Mouse (Mus musculus) hindbrain, embryonic 16.5 days (tissue): ENCODE data around the gene Gstm3. TPM values are rescaled to one million over a fixed set of nuclear protein-coding genes. Genes with fewer than 3 reads are reported as not detected.
"Not testable (repeated sequence)": the region's sequence is repeated elsewhere in the genome, so short reads cannot be mapped to it uniquely, and the experiment has no call there.

Experiments
- ATAC-seq: fragments of 200-750 bp; cut with Nextera tagmentation; 2 replicates; pipeline ENCODE4 v1.8.0; 2017; ENCODE audit warnings: moderate TSS enrichment, moderate library complexity
- H3K27ac ChIP-seq: fragments of 300-500 bp; sonication (generic); 2 replicates; pipeline ENCODE4 v1.5.1; 2014; ENCODE audit warnings: low read depth, mild to moderate bottlenecking, control low read depth, low read length, moderate library complexity
- H3K27me3 ChIP-seq: fragments of 300-500 bp; sonication (generic); replicated peaks from 2 replicates; pipeline ENCODE4 v1.6.1; 2014; ENCODE audit warnings: low read length; ENCODE audit not compliant: control insufficient read depth, insufficient read depth
- H3K36me3 ChIP-seq: fragments of 300-500 bp; sonication (generic); 2 replicates; pipeline ENCODE4 v1.6.1; 2014; ENCODE audit warnings: mild to moderate bottlenecking, low read length, moderate library complexity, mixed read lengths; ENCODE audit not compliant: control insufficient read depth, insufficient read depth
- H3K4me1 ChIP-seq: fragments of 300-500 bp; sonication (generic); 2 replicates; pipeline ENCODE4 v1.6.1; 2014; ENCODE audit warnings: low read depth, low read length; ENCODE audit not compliant: control insufficient read depth, insufficient read depth
- H3K4me2 ChIP-seq: fragments of 300-500 bp; sonication (generic); 2 replicates; pipeline ENCODE4 v1.6.1; 2014; ENCODE audit warnings: mild to moderate bottlenecking, low read length, control low read depth, moderate library complexity
- H3K4me3 ChIP-seq: fragments of 300-500 bp; sonication (generic); 2 replicates; pipeline ENCODE4 v1.5.1; 2014; ENCODE audit warnings: mild to moderate bottlenecking, low read length, control low read depth, moderate library complexity
- H3K9ac ChIP-seq: fragments of 300-500 bp; sonication (generic); 2 replicates; pipeline ENCODE4 v1.6.1; 2014; ENCODE audit warnings: low read depth, mild to moderate bottlenecking, control low read depth, low read length, moderate library complexity
- H3K9me3 ChIP-seq: fragments of 300-500 bp; sonication (generic); 2 replicates; pipeline ENCODE4 v1.6.1; 2014; ENCODE audit warnings: mild to moderate bottlenecking, low read length, moderate library complexity; ENCODE audit not compliant: control insufficient read depth
- WGBS: fragments of 180-500 bp; shearing (Covaris S2); extraction: QIAGEN DNeasy Blood & Tissue Kit; methylation state at CpG from one replicate; pipeline ENCODE4 v1.1.7; 2014; 5-methylcytosine and 5-hydroxymethylcytosine counted together
- polyA plus RNA-seq: library from polyadenylated mRNA; unstranded; fragments of >200 nt; fragmentation: Nextera tagmentation; extraction: Ambion mirVana; gene quantifications from 2 replicates; pipeline ENCODE4 v1.2.1, GENCODE M21; 2015

The Gstm3 gene
- polyA plus RNA-seq, 1 experiment from 2014 or later, result not detected

DNA sequence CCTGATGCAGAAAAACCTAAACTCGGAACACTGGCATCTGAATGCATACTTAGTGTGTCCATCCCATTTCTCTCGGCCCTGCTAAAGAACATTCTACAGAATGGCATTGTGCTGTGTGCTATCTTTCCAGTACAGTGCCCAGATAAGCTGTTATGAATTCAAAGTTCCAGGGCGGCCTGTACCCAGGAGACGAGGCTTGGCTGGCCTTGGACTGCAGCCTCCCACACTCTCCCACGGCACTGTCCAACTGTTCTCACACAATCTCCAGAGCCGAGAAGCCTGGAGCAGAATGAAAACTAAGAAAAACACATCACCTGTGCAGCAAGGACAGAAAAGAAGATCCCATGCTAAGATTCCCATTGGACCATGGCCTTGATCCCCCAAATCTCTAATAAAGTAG, 13.6 kb upstream of the Gstm3 start:
- H3K9me3 ChIP-seq, result no peaks in the 10 kb centered on the region
- no peak overlapping the region for H3K9ac ChIP-seq
- H3K4me3 ChIP-seq, result no peak overlapping the region
- H3K4me1 ChIP-seq, result no peaks in the 10 kb centered on the region
- ATAC-seq, result no peak
- WGBS, result 79% methylated on average over 6 of the region's 6 CpGs
- no peaks in the 10 kb centered on the region for H3K36me3 ChIP-seq
- no peak overlapping the region for H3K4me2 ChIP-seq
- H3K27me3 ChIP-seq, result no peaks in the 10 kb centered on the region
- H3K27ac ChIP-seq, result no peak overlapping the region

- Histone ChIP-seq H3K27ac (no peak overlapping the region), H3K36me3 (no peaks in the 10 kb centered on the region), H3K4me1 (no peaks in the 10 kb centered on the region), H3K9ac (no peak overlapping the region), H3K4me3 (no peak overlapping the region), H3K9me3 (no peaks in the 10 kb centered on the region), H3K27me3 (no peaks in the 10 kb centered on the region), H3K4me2 (no peak overlapping the region)
- 64% methylated on average over 3 of the region's 3 CpGs for WGBS
- no peak for ATAC-seq
These were observed 12.2 kb upstream of the Gstm3 start for GRCm38 (mm10) chr3:107981261-107981660.

GRCm38 (mm10) chr3:107977691-107978090, 8.6 kb upstream of the Gstm3 start:
- 82% methylated on average over 3 of the region's 3 CpGs for WGBS
- Histone ChIP-seq H3K9me3 (no peaks in the 10 kb centered on the region), H3K4me3 (no peak overlapping the region)

DNA sequence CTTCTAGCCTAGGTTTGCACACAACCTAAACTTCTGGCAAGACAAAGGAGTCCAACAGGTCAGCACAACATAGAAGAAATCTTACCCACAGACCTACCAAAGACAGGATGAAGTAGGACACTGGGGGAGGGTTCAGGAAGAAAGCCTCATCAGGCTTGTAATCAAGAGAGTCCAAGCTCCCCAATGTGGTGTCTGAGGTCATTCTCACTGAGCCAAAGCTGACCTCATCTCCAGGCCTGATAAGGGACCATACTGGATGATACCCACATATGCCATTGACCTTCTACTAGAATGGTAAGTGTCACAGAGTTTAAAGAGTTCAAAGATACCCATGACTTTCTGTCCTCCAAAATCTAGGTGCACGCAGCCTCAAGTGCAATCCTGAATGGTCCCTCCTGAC, 5.2 kb upstream of the Gstm3 start:
- Histone ChIP-seq H3K4me1 (no peaks in the 10 kb centered on the region), H3K27ac (no peak overlapping the region), H3K9me3 (no peaks in the 10 kb centered on the region), H3K9ac (no peak overlapping the region), H3K27me3 (no peaks in the 10 kb centered on the region), H3K4me2 (no peak overlapping the region), H3K4me3 (no peak overlapping the region), H3K36me3 (no peaks in the 10 kb centered on the region)
- WGBS, result 100% methylated on average over 1 of the region's 1 CpGs
- ATAC-seq, result no peak

More at GRCm38 (mm10) chr3:107977691-107978090, 8.6 kb upstream of the Gstm3 start:
- Histone ChIP-seq H3K36me3 (no peaks in the 10 kb centered on the region), H3K9ac (no peak overlapping the region), H3K4me1 (no peaks in the 10 kb centered on the region), H3K4me2 (no peak overlapping the region), H3K27me3 (no peaks in the 10 kb centered on the region), H3K27ac (no peak overlapping the region)
- no peak for ATAC-seq

- Histone ChIP-seq H3K9me3 (no peaks in the 10 kb centered on the region), H3K4me1 (no peaks in the 10 kb centered on the region), H3K27ac (no peak overlapping the region), H3K36me3 (no peaks in the 10 kb centered on the region), H3K4me2 (no peak overlapping the region), H3K9ac (no peak overlapping the region), H3K27me3 (no peaks in the 10 kb centered on the region), H3K4me3 (no peak overlapping the region)
- WGBS, result 87% methylated on average over 3 of the region's 3 CpGs
- no peak for ATAC-seq
These were observed 3.0 kb upstream of the Gstm3 start for GRCm38 (mm10) chr3:107972070-107972469.

DNA sequence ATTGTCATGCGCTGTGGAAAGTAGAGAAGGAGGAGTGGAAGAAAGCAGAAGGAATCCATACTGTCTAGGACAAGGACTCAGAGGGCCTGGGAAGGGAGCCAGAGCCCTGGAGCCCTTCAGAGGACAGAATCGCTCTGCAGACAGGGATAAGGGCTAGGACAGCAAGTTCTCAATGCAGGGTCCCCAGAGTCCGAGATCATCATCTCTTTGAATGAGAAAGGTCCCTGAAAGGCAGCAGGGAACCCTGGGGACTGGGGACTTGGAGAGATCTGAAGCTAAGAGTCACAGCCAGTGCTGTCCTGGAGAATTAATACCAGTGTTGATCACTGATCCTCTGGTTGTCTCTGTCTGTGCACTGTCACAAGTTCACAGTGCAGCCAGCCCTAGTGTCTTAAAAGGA, 2.0 kb upstream of the Gstm3 start:
- not testable (repeated sequence) for ATAC-seq, H3K27ac ChIP-seq, H3K36me3 ChIP-seq, H3K27me3 ChIP-seq, H3K4me1 ChIP-seq, H3K9ac ChIP-seq, H3K4me2 ChIP-seq, H3K4me3 ChIP-seq, H3K9me3 ChIP-seq
- WGBS, result 60% methylated on average over 3 of the region's 3 CpGs

DNA sequence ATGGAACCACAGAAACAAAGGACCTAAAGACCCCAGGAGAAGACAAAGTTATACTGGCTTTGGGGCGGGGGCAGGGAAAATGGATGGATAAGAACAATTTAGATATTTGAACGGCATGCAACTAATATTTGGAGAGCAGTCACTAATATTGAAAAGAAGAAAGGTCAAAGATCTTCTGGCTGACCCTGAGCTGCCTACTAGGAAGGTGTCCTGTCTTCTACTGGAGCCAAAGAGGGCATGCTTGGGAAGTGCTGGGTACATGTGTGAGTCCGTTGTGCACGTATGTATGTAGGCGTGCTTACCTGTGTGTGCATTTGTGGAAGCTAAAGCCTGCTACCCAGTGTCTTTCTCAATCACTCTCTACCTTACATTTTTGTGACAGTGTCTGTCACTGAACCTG, 2.5 kb downstream of the Gstm3 start:
- H3K4me1 ChIP-seq, result no peaks in the 10 kb centered on the region
- WGBS, result 93% methylated on average over 5 of the region's 5 CpGs
- H3K27me3 ChIP-seq, result no peaks in the 10 kb centered on the region
- no peak overlapping the region for H3K9ac ChIP-seq
- no peak for ATAC-seq
- no peak overlapping the region for H3K4me2 ChIP-seq
- H3K27ac ChIP-seq, result no peak overlapping the region
- no peaks in the 10 kb centered on the region for H3K36me3 ChIP-seq
- H3K9me3 ChIP-seq, result no peaks in the 10 kb centered on the region
- H3K4me3 ChIP-seq, result no peak overlapping the region

DNA sequence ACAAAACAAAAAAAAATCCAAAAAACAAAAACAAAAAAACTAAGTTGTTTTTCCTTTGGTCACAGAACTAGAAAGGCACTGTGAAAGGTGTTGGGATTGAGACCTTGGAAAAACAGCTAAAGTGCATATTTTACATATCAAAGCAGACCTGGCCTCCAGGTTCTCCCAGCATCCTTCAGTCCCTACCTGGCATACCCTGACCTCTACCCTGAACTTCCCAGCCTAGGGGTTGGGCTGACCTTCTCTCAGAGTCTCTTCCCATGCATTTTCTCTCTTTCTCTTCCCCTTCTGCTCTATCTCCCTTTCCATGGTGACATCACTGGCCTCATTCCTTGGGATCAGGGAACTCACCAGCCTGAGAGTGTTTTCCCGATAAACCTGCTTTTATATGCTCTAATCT, 3.5 kb downstream of the Gstm3 start:
- H3K27me3 ChIP-seq, result no peaks in the 10 kb centered on the region
- no peaks in the 10 kb centered on the region for H3K36me3 ChIP-seq
- H3K9me3 ChIP-seq, result no peaks in the 10 kb centered on the region
- H3K4me2 ChIP-seq, result no peak overlapping the region
- H3K4me3 ChIP-seq, result no peak overlapping the region
- H3K4me1 ChIP-seq, result no peaks in the 10 kb centered on the region
- no peak overlapping the region for H3K9ac ChIP-seq
- WGBS, result 76% methylated on average over 1 of the region's 1 CpGs
- H3K27ac ChIP-seq, result no peak overlapping the region
- no peak for ATAC-seq

- Histone ChIP-seq H3K4me3 (no peak overlapping the region), H3K36me3 (no peaks in the 10 kb centered on the region), H3K27me3 (no peaks in the 10 kb centered on the region), H3K4me1 (no peaks in the 10 kb centered on the region), H3K9ac (no peak overlapping the region), H3K9me3 (no peaks in the 10 kb centered on the region), H3K27ac (no peak overlapping the region), H3K4me2 (no peak overlapping the region)
- 63% methylated on average over 5 of the region's 5 CpGs for WGBS
- ATAC-seq, result no peak
These were observed 4.3 kb downstream of the Gstm3 start for GRCm38 (mm10) chr3:107964656-107965308.

DNA sequence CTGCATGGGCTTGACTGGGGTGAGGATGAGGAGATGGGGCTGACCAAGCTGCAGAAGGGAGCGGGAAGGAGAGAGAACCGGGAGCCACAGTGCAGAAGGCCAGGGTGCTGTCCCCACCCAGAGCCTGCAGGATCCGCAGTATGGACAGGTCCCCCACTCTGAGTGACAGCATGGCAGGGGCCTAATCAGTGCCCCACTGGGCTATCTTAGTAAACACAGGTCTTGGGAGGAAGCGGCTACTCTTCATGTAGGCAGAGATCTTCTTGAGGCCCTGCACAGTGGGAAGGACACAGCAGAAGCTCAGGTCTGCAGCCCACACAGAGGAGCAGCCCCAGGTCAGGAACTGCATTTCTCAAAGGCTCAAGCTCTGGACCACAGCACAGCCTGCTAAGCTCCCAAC, 5.1 kb downstream of the Gstm3 start:
- Histone ChIP-seq H3K4me1 (no peaks in the 10 kb centered on the region), H3K36me3 (no peaks in the 10 kb centered on the region), H3K4me2 (no peak overlapping the region), H3K9ac (no peak overlapping the region), H3K4me3 (no peak overlapping the region), H3K27me3 (no peaks in the 10 kb centered on the region), H3K27ac (no peak overlapping the region), H3K9me3 (no peaks in the 10 kb centered on the region)
- WGBS, result 82% methylated on average over 4 of the region's 4 CpGs
- ATAC-seq, result no peak
